Mouse (Mus musculus) megakaryocyte, embryonic 14.5 days (primary cell): ENCODE results near the gene Pthlh.

Source experiments
- FLI1 ChIP-seq: IDR thresholded peaks from 2 replicates; pipeline ENCODE4 v1.6.1; 2012; ENCODE audit warnings: low read length, inconsistent platforms, mixed read lengths
- GATA1 ChIP-seq: IDR thresholded peaks from 3 replicates; pipeline ENCODE4 v1.6.1; 2012; ENCODE audit warnings: mixed read lengths, low read length, inconsistent platforms, borderline replicate concordance

DNA sequence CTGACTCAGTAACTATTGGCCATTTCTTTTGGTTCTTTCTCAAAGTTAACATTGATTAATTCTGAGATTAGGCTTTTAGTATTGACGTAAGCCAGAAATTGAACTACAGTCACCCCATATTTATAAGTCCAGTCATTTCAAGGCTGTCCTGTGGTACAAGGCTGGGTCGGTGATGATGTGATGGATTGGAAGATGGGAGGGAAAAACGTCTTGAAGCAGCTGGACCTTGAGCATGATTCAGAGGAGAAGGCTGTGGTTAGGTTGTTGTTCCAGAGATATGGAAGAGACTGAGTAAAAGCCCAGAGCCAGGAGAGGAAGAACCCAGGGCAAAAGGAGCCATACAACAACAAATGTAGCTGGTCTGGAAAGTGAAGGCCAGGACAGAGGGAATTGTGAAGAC is 22.4 kb downstream of the Pthlh start:
- TF ChIP-seq GATA1 (no peak), FLI1 (no peak)
